In the genomic region with DNA sequence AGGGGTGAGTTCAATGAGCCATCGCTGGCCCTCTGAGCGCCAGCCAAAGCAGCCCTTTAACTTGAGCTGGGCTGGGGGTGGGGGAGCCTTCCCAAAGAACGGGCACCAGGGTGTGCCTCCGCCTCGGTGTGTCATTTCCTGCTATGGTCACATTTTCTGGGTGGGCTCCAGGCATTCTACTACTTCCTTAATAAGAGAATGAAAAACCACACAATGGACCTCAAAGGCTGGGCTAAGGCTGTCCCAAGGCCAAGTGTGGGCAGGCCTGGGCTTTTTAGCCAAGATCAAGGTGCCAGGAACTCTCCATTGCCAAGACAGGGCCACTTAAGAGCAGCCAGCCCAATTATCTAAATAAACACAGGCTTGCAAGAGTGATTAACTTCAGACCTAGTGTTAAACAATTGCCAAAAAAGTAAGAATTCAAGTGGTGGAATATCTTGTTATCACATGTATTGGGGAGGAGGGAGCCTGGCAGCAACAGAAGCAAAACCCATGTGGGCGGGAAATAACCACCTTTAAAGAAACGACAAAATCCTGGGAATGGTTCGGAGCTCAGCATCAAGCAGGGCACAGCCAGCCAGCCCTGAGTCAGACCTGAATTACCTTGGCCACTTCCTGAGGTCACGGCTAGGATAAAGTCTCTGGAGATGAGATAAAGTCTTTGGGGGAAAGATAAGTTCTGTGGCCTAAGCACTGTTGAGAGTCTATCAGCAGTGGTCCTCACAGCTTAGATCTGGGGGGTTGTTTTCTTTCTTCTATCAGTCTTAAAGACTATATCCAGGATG, we compare ENCODE assay signal across 8 mouse cellular contexts. TPM values are rescaled to one million over a fixed set of nuclear protein-coding genes. Genes with fewer than 3 reads are reported as not detected.
DNase-seq lines count a peak whose midpoint lies in the region; ATAC-seq lines count a peak whose summit lies in the region.
"Had no signal": no experiment of that assay in that cellular context is flagged by ENCODE, and none has a peak within 500 bp of the region (broad histone marks: within the 10 kb centered on the region; RNA-seq: fewer than 3 reads in every experiment).

No protein-coding gene starts in this region.

- no peak overlapping the region for H3K9ac ChIP-seq in embryonic facial prominence, embryonic 15.5 days

- WGBS in embryonic facial prominence, embryonic 15.5 days, result 46% methylated on average over 9 of the region's 9 CpGs
- WGBS in midbrain, embryonic 10.5 days, result 81% methylated on average over 9 of the region's 9 CpGs

- H3K4me1 ChIP-seq in embryonic facial prominence, embryonic 15.5 days, result peaks cover 31% of the 10 kb centered on the region
- peaks cover 5% of the 10 kb centered on the region; the same call in 1 of the 2 replicates for H3K4me1 ChIP-seq in midbrain, embryonic 10.5 days

- no peaks in the 10 kb centered on the region for H3K36me3 ChIP-seq in embryonic facial prominence, embryonic 15.5 days
- H3K36me3 ChIP-seq in midbrain, embryonic 10.5 days, result no peaks in the 10 kb centered on the region

- peak overlapping the region; percentile 39 for H3K27ac ChIP-seq in embryonic facial prominence, embryonic 15.5 days (replicated peaks)
- no peak overlapping the region for H3K27ac ChIP-seq in midbrain, embryonic 10.5 days (replicated peaks)
- H3K27ac ChIP-seq: macrophage had no signal

- intact Hi-C loops in heart, postnatal 10 days (cut with DNase I), result no loop called here

- H3K4me2 ChIP-seq in embryonic facial prominence, embryonic 15.5 days (replicated peaks), result no peak overlapping the region

- H3K9me3 ChIP-seq in embryonic facial prominence, embryonic 15.5 days (replicated peaks), result no peaks in the 10 kb centered on the region
- H3K9me3 ChIP-seq in midbrain, embryonic 10.5 days (replicated peaks), result no peaks in the 10 kb centered on the region

- H3K27me3 ChIP-seq in embryonic facial prominence, embryonic 15.5 days, result no peaks in the 10 kb centered on the region
- H3K27me3 ChIP-seq in midbrain, embryonic 10.5 days (ENCODE audit: low read depth, poor library complexity, severe bottlenecking), result no peaks in the 10 kb centered on the region

- peak; percentile 58; the same call in 1 of the 2 replicates for ATAC-seq in embryonic facial prominence, embryonic 15.5 days (ENCODE audit: insufficient number of reproducible peaks, low FRiP score, low TSS enrichment, low read depth)

- peak; percentile 10 for DNase-seq in layer of hippocampus, adult 11-12 months (ENCODE audit: low spot score)
- no peak for DNase-seq in layer of hippocampus, adult 9-11 months
- DNase-seq in heart, postnatal 10 days, result peak; percentile 54 to 56
- peak; percentile 40 for DNase-seq in ovary, postnatal 14 days (ENCODE audit: low spot score)
- DNase-seq in midbrain, embryonic 10.5 days (ENCODE audit: low spot score), result no peak
- DNase-seq in layer of hippocampus, adult 9-10 months (ENCODE audit: low spot score), result no peak

- no peak overlapping the region for H3K4me3 ChIP-seq in embryonic facial prominence, embryonic 15.5 days (replicated peaks)
- no peak overlapping the region for H3K4me3 ChIP-seq in midbrain, embryonic 10.5 days

RNA-seq across cellular contexts. Expression of gene Cfap298, which starts 48.9 kb away (rescaled TPM):
- 45.1 and 63.4 TPM in 2 replicates for polyA plus RNA-seq in embryonic facial prominence, embryonic 15.5 days (2015; fragmentation: Nextera tagmentation; extraction: Ambion mirVana)
- total RNA-seq in heart, postnatal 10 days (2021), result 10 to 100 TPM; 29.3 to 34.5 TPM
- 57.1 and 67.8 TPM in 2 replicates for polyA plus RNA-seq in midbrain, embryonic 10.5 days (2016; fragmentation: Nextera tagmentation; extraction: Ambion mirVana)

RNA-seq across cellular contexts. Expression of gene Eva1c, which starts 59.5 kb away (rescaled TPM):
- 3.1 and 3.7 TPM in 2 replicates for polyA plus RNA-seq in embryonic facial prominence, embryonic 15.5 days (2015; fragmentation: Nextera tagmentation; extraction: Ambion mirVana)
- total RNA-seq in heart, postnatal 10 days (2021), result 1 to 10 TPM; 1.6 to 2.9 TPM
- 0.96 and 1.8 TPM in 2 replicates for polyA plus RNA-seq in midbrain, embryonic 10.5 days (2016; fragmentation: Nextera tagmentation; extraction: Ambion mirVana)
- polyA plus RNA-seq: macrophage had no signal

Comparison
In these comparisons a context has a peak if more than half of its experiments do, and no peak if none do; other contexts are left out.
1. DNase-seq: peak in layer of hippocampus, adult 11-12 months (single experiment), heart, postnatal 10 days (2 of 2) and ovary, postnatal 14 days (single experiment); none in layer of hippocampus, adult 9-11 months (single experiment), midbrain, embryonic 10.5 days (single experiment) and layer of hippocampus, adult 9-10 months (single experiment).